Mouse (Mus musculus) bone marrow, adult 2 months (tissue): ENCODE measurements at regions not wholly inside any gene's neighbourhood (a gene's known extent, or its start where the extent isn't known, plus 50 kb on each side); places are given as distances from the start of the nearest gene placed in this dataset.

Experiments used
- CTCF ChIP-seq: fragments of 200-500 bp; IDR thresholded peaks from 2 replicates; pipeline ENCODE4 v1.5.1; 2011; ENCODE audit warnings: low read length, control low read depth; ENCODE audit not compliant: control insufficient read depth, insufficient read depth
- POLR2A ChIP-seq: fragments of 200-500 bp; IDR thresholded peaks from 2 replicates; pipeline ENCODE4 v1.6.1; 2011; ENCODE audit warnings: low read depth, mild to moderate bottlenecking, control low read depth, low read length, borderline replicate concordance; ENCODE audit not compliant: control insufficient read depth

DNA sequence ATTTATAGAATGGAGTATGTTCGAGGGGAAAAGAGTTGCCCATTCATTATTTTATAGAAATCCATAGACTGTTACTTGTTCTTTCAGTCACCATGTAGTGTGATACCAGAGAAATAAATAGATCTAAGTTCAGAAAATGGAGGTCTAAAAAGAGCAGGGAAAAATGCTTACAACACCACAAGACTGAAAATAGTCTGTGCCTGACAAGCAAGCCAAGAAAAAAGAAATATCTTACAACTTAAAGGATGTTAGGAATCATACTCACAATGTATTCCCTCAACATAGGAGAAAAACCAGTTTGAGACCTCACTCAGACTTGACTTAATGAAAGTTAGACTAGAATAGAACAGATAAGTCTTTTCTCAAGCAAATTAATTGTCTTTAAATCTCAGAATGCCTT is 1486.6 kb upstream of the Sel1l start:
- no peak for TF ChIP-seq CTCF
- no peak for TF ChIP-seq POLR2A
